Mouse (Mus musculus): Measurements from ENCODE around the gene Derl3. TPM values are rescaled to one million over a fixed set of nuclear protein-coding genes. Genes with fewer than 3 reads are reported as not detected.

Derl3 gene
- polyA plus RNA-seq, 1 experiment from 2014 or later: 3.2 TPM

- Histone ChIP-seq H3K27me3 (ENCODE audit: control insufficient read depth, insufficient read depth, low read length) (no peaks in the 10 kb centered on the region), H3K4me3 (ENCODE audit: low read length) (peak overlapping the region; percentile 74; the same call in 1 of the 2 replicates), H3K4me2 (replicated peaks; ENCODE audit: low read depth, low read length) (no peak overlapping the region), H3K27ac (ENCODE audit: low read depth, low read length) (peak overlapping the region; percentile 62; the same call in 1 of the 2 replicates), H3K9me3 (ENCODE audit: control insufficient read depth, low read length) (no peaks in the 10 kb centered on the region; the same call in 1 of the 2 replicates), H3K9ac (ENCODE audit: low read depth, low read length) (no peak overlapping the region; the same call in 1 of the 2 replicates), H3K4me1 (ENCODE audit: control insufficient read depth, insufficient read depth, low read length) (peaks cover 18% of the 10 kb centered on the region; the same call in 1 of the 2 replicates), H3K36me3 (ENCODE audit: control insufficient read depth, insufficient read depth, low read length) (peaks cover 19% of the 10 kb centered on the region; the same call in 1 of the 2 replicates)
- 50% methylated on average over 7 of the region's 7 CpGs for WGBS
- ATAC-seq (ENCODE audit: low FRiP score, low TSS enrichment): no peak
These were observed 32.5 kb upstream of the Derl3 start for GRCm38 (mm10) chr10:75860746-75861145.

GRCm38 (mm10) chr10:75861587-75861986 lies 31.6 kb upstream of the Derl3 start:
- Histone ChIP-seq H3K27me3 (ENCODE audit: control insufficient read depth, insufficient read depth, low read length) (no peaks in the 10 kb centered on the region), H3K4me3 (ENCODE audit: low read length) (no peak overlapping the region), H3K4me2 (replicated peaks; ENCODE audit: low read depth, low read length) (no peak overlapping the region), H3K9ac (ENCODE audit: low read depth, low read length) (no peak overlapping the region), H3K36me3 (ENCODE audit: control insufficient read depth, insufficient read depth, low read length) (peaks cover 19% of the 10 kb centered on the region; the same call in 1 of the 2 replicates), H3K27ac (ENCODE audit: low read depth, low read length) (no peak overlapping the region), H3K4me1 (ENCODE audit: control insufficient read depth, insufficient read depth, low read length) (peaks cover 18% of the 10 kb centered on the region; the same call in 1 of the 2 replicates), H3K9me3 (ENCODE audit: control insufficient read depth, low read length) (no peaks in the 10 kb centered on the region; the same call in 1 of the 2 replicates)
- no peak for ATAC-seq (ENCODE audit: low FRiP score, low TSS enrichment)
- WGBS: 89% methylated on average over 5 of the region's 5 CpGs

- peak; percentile 16; the same call in 1 of the 2 replicates for ATAC-seq (ENCODE audit: low FRiP score, low TSS enrichment)
These were observed 20.9 kb upstream of the Derl3 start for GRCm38 (mm10) chr10:75872025-75872914.

GRCm38 (mm10) chr10:75872915-75873542 lies 20.2 kb upstream of the Derl3 start:
- no peaks in the 10 kb centered on the region for H3K9me3 ChIP-seq (ENCODE audit: control insufficient read depth, low read length)
- peak overlapping the region; percentile 30 for H3K4me3 ChIP-seq (ENCODE audit: low read length)
- H3K9ac ChIP-seq (ENCODE audit: low read depth, low read length): peak overlapping the region; percentile 50
- peak overlapping the region; percentile 65; the same call in 1 of the 2 replicates for H3K27ac ChIP-seq (ENCODE audit: low read depth, low read length)
- H3K36me3 ChIP-seq (ENCODE audit: control insufficient read depth, insufficient read depth, low read length): no peaks in the 10 kb centered on the region
- peak overlapping the region; percentile 65 for H3K4me2 ChIP-seq (replicated peaks; ENCODE audit: low read depth, low read length)
- H3K27me3 ChIP-seq (ENCODE audit: control insufficient read depth, insufficient read depth, low read length): no peaks in the 10 kb centered on the region
- WGBS: 2% methylated on average over 11 of the region's 11 CpGs
- peaks cover 9% of the 10 kb centered on the region for H3K4me1 ChIP-seq (ENCODE audit: control insufficient read depth, insufficient read depth, low read length)
- peak; percentile 98 for ATAC-seq (ENCODE audit: low FRiP score, low TSS enrichment)

More at GRCm38 (mm10) chr10:75872025-75872914, 20.9 kb upstream of the Derl3 start:
- Histone ChIP-seq H3K4me2 (replicated peaks; ENCODE audit: low read depth, low read length) (peak overlapping the region; percentile 65), H3K4me3 (ENCODE audit: low read length) (peak overlapping the region; percentile 30), H3K36me3 (ENCODE audit: control insufficient read depth, insufficient read depth, low read length) (no peaks in the 10 kb centered on the region), H3K27me3 (ENCODE audit: control insufficient read depth, insufficient read depth, low read length) (no peaks in the 10 kb centered on the region), H3K9me3 (ENCODE audit: control insufficient read depth, low read length) (no peaks in the 10 kb centered on the region), H3K27ac (ENCODE audit: low read depth, low read length) (no peak overlapping the region), H3K4me1 (ENCODE audit: control insufficient read depth, insufficient read depth, low read length) (peaks cover 9% of the 10 kb centered on the region), H3K9ac (ENCODE audit: low read depth, low read length) (peak overlapping the region; percentile 50; the same call in 1 of the 2 replicates)
- 38% methylated on average over 10 of the region's 10 CpGs for WGBS

- H3K27ac ChIP-seq (ENCODE audit: low read depth, low read length): no peak overlapping the region
- peak overlapping the region; percentile 65 for H3K4me2 ChIP-seq (replicated peaks; ENCODE audit: low read depth, low read length)
- H3K9ac ChIP-seq (ENCODE audit: low read depth, low read length): peak overlapping the region; percentile 50; the same call in 1 of the 2 replicates
- no peaks in the 10 kb centered on the region for H3K27me3 ChIP-seq (ENCODE audit: control insufficient read depth, insufficient read depth, low read length)
- H3K36me3 ChIP-seq (ENCODE audit: control insufficient read depth, insufficient read depth, low read length): no peaks in the 10 kb centered on the region
- 38% methylated on average over 10 of the region's 10 CpGs for WGBS
- H3K9me3 ChIP-seq (ENCODE audit: control insufficient read depth, low read length): no peaks in the 10 kb centered on the region
- peak overlapping the region; percentile 30 for H3K4me3 ChIP-seq (ENCODE audit: low read length)
- ATAC-seq (ENCODE audit: low FRiP score, low TSS enrichment): no peak
- peaks cover 9% of the 10 kb centered on the region for H3K4me1 ChIP-seq (ENCODE audit: control insufficient read depth, insufficient read depth, low read length)
These were observed 19.6 kb upstream of the Derl3 start for GRCm38 (mm10) chr10:75873543-75874170.

GRCm38 (mm10) chr10:75878836-75879235 lies 14.4 kb upstream of the Derl3 start:
- H3K27me3 ChIP-seq (ENCODE audit: control insufficient read depth, insufficient read depth, low read length): no peaks in the 10 kb centered on the region
- no peak for ATAC-seq (ENCODE audit: low FRiP score, low TSS enrichment)
- H3K9me3 ChIP-seq (ENCODE audit: control insufficient read depth, low read length): no peaks in the 10 kb centered on the region
- no peaks in the 10 kb centered on the region for H3K36me3 ChIP-seq (ENCODE audit: control insufficient read depth, insufficient read depth, low read length)
- 86% methylated on average over 3 of the region's 3 CpGs for WGBS
- peaks cover 5% of the 10 kb centered on the region; the same call in 1 of the 2 replicates for H3K4me1 ChIP-seq (ENCODE audit: control insufficient read depth, insufficient read depth, low read length)
- H3K27ac ChIP-seq (ENCODE audit: low read depth, low read length): no peak overlapping the region
- no peak overlapping the region for H3K4me2 ChIP-seq (replicated peaks; ENCODE audit: low read depth, low read length)
- H3K9ac ChIP-seq (ENCODE audit: low read depth, low read length): no peak overlapping the region
- no peak overlapping the region for H3K4me3 ChIP-seq (ENCODE audit: low read length)

- Histone ChIP-seq H3K27me3 (ENCODE audit: control insufficient read depth, insufficient read depth, low read length) (no peaks in the 10 kb centered on the region), H3K4me2 (replicated peaks; ENCODE audit: low read depth, low read length) (no peak overlapping the region), H3K9me3 (ENCODE audit: control insufficient read depth, low read length) (no peaks in the 10 kb centered on the region), H3K27ac (ENCODE audit: low read depth, low read length) (no peak overlapping the region), H3K36me3 (ENCODE audit: control insufficient read depth, insufficient read depth, low read length) (no peaks in the 10 kb centered on the region), H3K4me1 (ENCODE audit: control insufficient read depth, insufficient read depth, low read length) (peaks cover 4% of the 10 kb centered on the region; the same call in 1 of the 2 replicates), H3K4me3 (ENCODE audit: low read length) (no peak overlapping the region), H3K9ac (ENCODE audit: low read depth, low read length) (no peak overlapping the region)
- ATAC-seq (ENCODE audit: low FRiP score, low TSS enrichment): no peak
- 91% methylated on average over 10 of the region's 10 CpGs for WGBS
These were observed 12.9 kb upstream of the Derl3 start for GRCm38 (mm10) chr10:75880351-75880750.

- Histone ChIP-seq H3K4me1 (ENCODE audit: control insufficient read depth, insufficient read depth, low read length) (peaks cover 4% of the 10 kb centered on the region; the same call in 1 of the 2 replicates), H3K36me3 (ENCODE audit: control insufficient read depth, insufficient read depth, low read length) (no peaks in the 10 kb centered on the region), H3K27ac (ENCODE audit: low read depth, low read length) (0 out of 2 replicates have a peak overlapping the region, but pooled peaks have one; percentile 9), H3K4me2 (replicated peaks; ENCODE audit: low read depth, low read length) (no peak overlapping the region), H3K27me3 (ENCODE audit: control insufficient read depth, insufficient read depth, low read length) (no peaks in the 10 kb centered on the region), H3K9ac (ENCODE audit: low read depth, low read length) (no peak overlapping the region), H3K4me3 (ENCODE audit: low read length) (no peak overlapping the region), H3K9me3 (ENCODE audit: control insufficient read depth, low read length) (no peaks in the 10 kb centered on the region)
- 58% methylated on average over 6 of the region's 6 CpGs for WGBS
- no peak for ATAC-seq (ENCODE audit: low FRiP score, low TSS enrichment)
These were observed 12.2 kb upstream of the Derl3 start for GRCm38 (mm10) chr10:75880771-75881577.
